Mouse (Mus musculus): ENCODE measurements around the gene Fn1.

The Fn1 gene

GRCm38 (mm10) chr1:71650741-71651140, 2.3 kb downstream of the Fn1 start:
- DNase-seq (ENCODE audit: low spot score), result no peak

GRCm38 (mm10) chr1:71648166-71648565, 4.8 kb downstream of the Fn1 start:
- DNase-seq (ENCODE audit: low spot score), result no peak

- DNase-seq (ENCODE audit: low spot score), result no peak
These were observed 6.2 kb downstream of the Fn1 start for GRCm38 (mm10) chr1:71646774-71647173.

- DNase-seq (ENCODE audit: low spot score), result no peak
These were observed 7.0 kb downstream of the Fn1 start for GRCm38 (mm10) chr1:71645999-71646398.

GRCm38 (mm10) chr1:71645466-71645865, 7.5 kb downstream of the Fn1 start:
- no peak for DNase-seq (ENCODE audit: low spot score)

GRCm38 (mm10) chr1:71642794-71643193, 10.2 kb downstream of the Fn1 start:
- no peak for DNase-seq (ENCODE audit: low spot score)

GRCm38 (mm10) chr1:71641206-71641605, 11.8 kb downstream of the Fn1 start:
- DNase-seq (ENCODE audit: low spot score), result no peak

GRCm38 (mm10) chr1:71640157-71640556, 12.8 kb downstream of the Fn1 start:
- no peak for DNase-seq (ENCODE audit: low spot score)

GRCm38 (mm10) chr1:71636665-71637064, 16.3 kb downstream of the Fn1 start:
- no peak for DNase-seq (ENCODE audit: low spot score)

- DNase-seq (ENCODE audit: low spot score), result no peak
These were observed 16.9 kb downstream of the Fn1 start for GRCm38 (mm10) chr1:71636116-71636515.

- DNase-seq (ENCODE audit: low spot score), result no peak
These were observed 17.6 kb downstream of the Fn1 start for GRCm38 (mm10) chr1:71635101-71636014.

GRCm38 (mm10) chr1:71634471-71634981, 18.5 kb downstream of the Fn1 start:
- no peak for DNase-seq (ENCODE audit: low spot score)

GRCm38 (mm10) chr1:71632387-71632786, 20.6 kb downstream of the Fn1 start:
- no peak for DNase-seq (ENCODE audit: low spot score)

GRCm38 (mm10) chr1:71631811-71632210, 21.2 kb downstream of the Fn1 start:
- DNase-seq (ENCODE audit: low spot score), result no peak

- no peak for DNase-seq (ENCODE audit: low spot score)
These were observed 22.8 kb downstream of the Fn1 start for GRCm38 (mm10) chr1:71630243-71630642.

GRCm38 (mm10) chr1:71623625-71624024, 29.4 kb downstream of the Fn1 start:
- no peak for DNase-seq (ENCODE audit: low spot score)

- no peak for DNase-seq (ENCODE audit: low spot score)
These were observed 31.5 kb downstream of the Fn1 start for GRCm38 (mm10) chr1:71621526-71621925.

- DNase-seq (ENCODE audit: low spot score), result no peak
These were observed 38.3 kb downstream of the Fn1 start for GRCm38 (mm10) chr1:71614545-71615246.

GRCm38 (mm10) chr1:71612256-71612655, 40.7 kb downstream of the Fn1 start:
- no peak for DNase-seq (ENCODE audit: low spot score)

GRCm38 (mm10) chr1:71609916-71610315, 43.1 kb downstream of the Fn1 start:
- no peak for DNase-seq (ENCODE audit: low spot score)

- DNase-seq (ENCODE audit: low spot score), result no peak
These were observed 43.8 kb downstream of the Fn1 start for GRCm38 (mm10) chr1:71609057-71609775.

GRCm38 (mm10) chr1:71606600-71607325, 46.2 kb downstream of the Fn1 start:
- no peak for DNase-seq (ENCODE audit: low spot score)

Data from left cerebral cortex, adult 11 months (tissue).